Mouse (Mus musculus): Measurements from ENCODE around the gene 4931406P16Rik. TPM values are rescaled to one million over a fixed set of nuclear protein-coding genes. Genes with fewer than 3 reads are reported as not detected.

4931406P16Rik gene
- 10 to 100 TPM; 15.3 to 15.6 TPM for total RNA-seq (2023)

DNA sequence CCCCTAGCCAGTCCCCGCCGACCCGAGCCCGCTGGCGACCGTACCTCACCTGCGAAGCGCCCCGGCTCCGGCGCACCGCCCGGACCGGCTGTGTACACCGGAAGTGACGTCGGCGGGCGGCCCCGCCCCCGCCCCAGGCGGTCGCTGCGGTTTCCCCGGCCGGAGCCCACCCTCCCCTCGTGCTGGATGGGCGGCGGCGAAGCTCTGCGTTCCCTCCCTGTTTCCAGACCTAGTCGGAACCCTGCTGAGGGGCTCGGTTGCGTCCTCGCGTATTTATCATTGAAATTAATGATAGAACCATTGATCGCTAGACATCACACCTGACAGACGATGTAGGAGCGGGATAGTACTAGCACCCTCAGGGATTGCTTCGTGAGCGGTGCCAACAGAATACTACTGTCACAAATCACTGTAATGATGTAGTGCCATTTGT lies at the start of gene 4931406P16Rik:
Gene 4931406P16Rik, minus strand, starts transcription at position 109 of the 433 bp plus-strand sequence.

DNA sequence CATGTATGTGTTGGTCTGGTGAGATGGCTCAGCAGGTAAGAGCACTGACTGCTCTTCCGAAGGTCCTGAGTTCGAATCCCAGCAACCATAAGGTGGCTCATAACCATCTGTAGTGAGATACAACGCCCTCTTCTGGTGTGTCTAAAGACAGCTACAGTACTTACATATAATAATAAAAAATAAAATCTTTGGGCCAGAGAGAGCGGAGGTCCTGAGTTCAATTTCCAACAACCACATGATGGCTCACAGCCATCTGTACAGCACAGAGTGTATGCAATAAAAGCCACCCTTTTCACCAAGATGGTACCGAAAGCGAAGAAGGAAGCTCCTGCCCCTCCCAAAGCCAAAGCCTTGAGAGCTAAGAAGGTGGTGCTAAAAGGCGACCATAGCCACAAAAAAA lies 62.6 kb downstream of the 4931406P16Rik start, which contains the start of gene Gm6096:
Gene Gm6096, plus strand, starts transcription at position 301 of the 400 bp plus-strand sequence.

GRCm38 (mm10) chr7:34230116-34230515 lies 83.2 kb downstream of the 4931406P16Rik start, which contains the start of gene Gpi1:
TSS of gene Gpi1 (minus strand) at chr7:34230336.

GRCm38 (mm10) chr7:34196132-34197128 lies 116.9 kb downstream of the 4931406P16Rik start, which contains the start of gene Pdcd2l:
TSS of gene Pdcd2l (minus strand) at chr7:34196661.

Other genes with a start within 250 kb of the 4931406P16Rik start
- not detected for gene Scgb1b30, start 218.1 kb downstream of the 4931406P16Rik start, total RNA-seq (2023)
- under 1 TPM in 1 of 2 experiments, not detected in 1; 0.31 TPM for gene Wtip, start 180.3 kb downstream of the 4931406P16Rik start, total RNA-seq (2023)
- 10 to 100 TPM; 61.7 to 63.7 TPM for gene Uba2, start 144.0 kb downstream of the 4931406P16Rik start, total RNA-seq (2023)
- 10 to 100 TPM; 16.7 to 20.2 TPM for gene Pdcd2l, start 116.9 kb downstream of the 4931406P16Rik start, total RNA-seq (2023)
- gene Gpi1, start 83.2 kb downstream of the 4931406P16Rik start, total RNA-seq (2023): 100 to 1,000 TPM; 774 to 885 TPM
- gene Gm6096, start 62.5 kb downstream of the 4931406P16Rik start, total RNA-seq (2023): not detected
- 100 to 1,000 TPM; 120 to 136 TPM for gene Lsm14a, start 79.8 kb upstream of the 4931406P16Rik start, total RNA-seq (2023)

Data from neutrophil, adult 59 days (primary cell).